Mouse (Mus musculus): Measurements from ENCODE around the gene Prkca.

DNA sequence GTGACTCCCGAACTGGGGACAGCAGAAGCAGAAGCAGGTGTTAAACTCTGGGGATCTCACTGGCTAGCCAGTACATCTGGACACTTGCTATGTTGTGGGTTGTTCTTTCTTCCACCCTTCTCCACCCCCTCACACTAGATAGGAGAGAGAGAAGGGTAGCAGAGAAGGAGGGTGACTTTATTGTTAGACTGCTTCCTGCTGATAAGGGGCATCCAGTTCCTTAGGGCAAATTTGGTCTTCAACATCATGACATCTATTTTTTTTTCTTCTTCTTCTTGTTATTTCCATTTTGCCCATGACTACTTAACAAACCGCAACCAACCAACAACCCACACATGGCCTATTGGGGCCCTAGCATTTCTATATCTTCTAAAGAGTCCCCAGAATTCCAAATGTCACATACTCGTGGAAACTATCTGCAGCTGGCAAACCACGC is 97.4 kb downstream of the Prkca start:
- TF ChIP-seq CTCF (IDR thresholded peaks at IDR 0.05) (no peak), POLR2A (IDR thresholded peaks at IDR 0.05; ENCODE audit: insufficient read depth, low read depth, low read length) (no peak), EP300 (IDR thresholded peaks at IDR 0.05; ENCODE audit: insufficient read depth, low read depth, low read length) (no peak)

All from heart, adult 2 months (tissue).